ENCODE assay signal across 22 mouse cellular contexts in the genomic region with DNA sequence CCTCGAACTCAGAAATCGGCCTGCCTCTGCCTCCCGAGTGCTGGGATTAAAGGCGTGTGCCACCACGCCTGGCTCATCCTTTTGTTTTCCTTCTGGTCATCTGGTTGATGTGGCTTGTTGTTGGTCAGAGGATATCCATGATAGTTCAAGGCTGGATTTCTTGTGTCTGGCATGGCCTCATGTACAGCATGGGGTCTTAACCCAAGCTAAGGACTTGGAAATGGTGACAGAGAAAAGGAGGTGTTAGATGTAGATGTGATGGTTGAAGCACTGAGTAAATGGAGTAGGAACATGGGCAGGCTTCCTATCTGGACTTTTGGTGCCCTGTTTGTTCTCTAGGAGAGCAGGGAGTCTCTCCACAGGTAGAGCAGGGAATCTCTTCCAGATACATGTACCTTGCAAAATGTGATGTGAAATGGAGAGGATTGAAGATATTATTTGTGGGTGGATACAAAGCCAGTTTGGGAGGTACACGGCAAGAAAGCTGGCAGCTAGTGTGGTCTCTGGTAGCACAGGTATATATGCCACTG. TPM values are rescaled to one million over a fixed set of nuclear protein-coding genes. Genes with fewer than 3 reads are reported as not detected.
A peak's percentile ranks its signal among the peaks of the same experiment; 100 is the strongest.
DNase-seq lines count a peak whose midpoint lies in the region; ATAC-seq and TF ChIP-seq lines count a peak whose summit lies in the region.
"Had no signal": no experiment of that assay in that cellular context is flagged by ENCODE, and none has a peak within 500 bp of the region (broad histone marks: within the 10 kb centered on the region; RNA-seq: fewer than 3 reads in every experiment).

No protein-coding gene starts in this region.

- no peak overlapping the region for H3K9ac ChIP-seq in heart, embryonic 11.5 days (ENCODE audit: low read depth, low read length)
- no peak overlapping the region for H3K9ac ChIP-seq in liver, adult 2 months (ENCODE audit: low read depth, low read length)
- no peak overlapping the region for H3K9ac ChIP-seq in liver, embryonic 11.5 days (ENCODE audit: low read depth, low read length)
- H3K9ac ChIP-seq: limb, embryonic 15.5 days had no signal

- intact Hi-C loops in heart, postnatal 25 days (cut with DNase I) = loop anchor here (1.0 to 5.0 kb wide), 2 partner anchors 80 to 141 kb away; no protein-coding TSS in a partner anchor

- WGBS in heart, embryonic 11.5 days (ENCODE audit: insufficient replicate concordance) = 74% methylated on average over 6 of the region's 6 CpGs
- 78% methylated on average over 6 of the region's 6 CpGs for WGBS in liver, adult 2 months
- 72% methylated on average over 6 of the region's 6 CpGs for WGBS in liver, embryonic 11.5 days

- no peak for TF ChIP-seq POLR2A in liver, adult 2 months (IDR thresholded peaks at IDR 0.05; ENCODE audit: extremely low read depth, insufficient read depth, low read length)

- no peaks in the 10 kb centered on the region for H3K4me1 ChIP-seq in heart, embryonic 11.5 days (ENCODE audit: control insufficient read depth, insufficient read depth, low read length)
- no peaks in the 10 kb centered on the region for H3K4me1 ChIP-seq in liver, adult 2 months (ENCODE audit: control insufficient read depth, insufficient read depth, low read length)
- H3K4me1 ChIP-seq in liver, embryonic 11.5 days (replicated peaks; ENCODE audit: control insufficient read depth, insufficient read depth, low read length) = no peaks in the 10 kb centered on the region
- H3K4me1 ChIP-seq: limb, embryonic 15.5 days had no signal

- no peak overlapping the region for H3K4me3 ChIP-seq in heart, embryonic 11.5 days (ENCODE audit: low read depth, low read length)
- no peak overlapping the region for H3K4me3 ChIP-seq in liver, adult 2 months (ENCODE audit: insufficient read depth, low read depth, low read length)
- H3K4me3 ChIP-seq in liver, embryonic 11.5 days (ENCODE audit: low read depth, low read length) = no peak overlapping the region
- H3K4me3 ChIP-seq: limb, embryonic 15.5 days; myocyte had no signal

- peak; percentile 67 for ATAC-seq in heart, embryonic 11.5 days (replicated peaks; ENCODE audit: insufficient number of reproducible peaks, low FRiP score, low TSS enrichment)
- ATAC-seq in liver, embryonic 11.5 days (replicated peaks; ENCODE audit: low FRiP score) = no peak; the same call in 1 of the 2 replicates
- ATAC-seq in hematopoietic stem cell, adult 5-6 weeks (replicated peaks in 1 of 2; ENCODE audit: insufficient read depth in 1 of 2, low FRiP score in 2 of 2, low TSS enrichment in 1 of 2, low read depth in 1 of 2, poor library complexity in 2 of 2, severe bottlenecking in 2 of 2) = peak; percentile 32 to 56; a peak in 1 of 4 replicates
- ATAC-seq: forebrain, embryonic 14.5 days; Patski had no signal

- TF ChIP-seq CTCF in liver, adult 2 months (IDR thresholded peaks at IDR 0.05; ENCODE audit: low read depth, low read length) = no peak

- H3K79me2 ChIP-seq in liver, adult 2 months (ENCODE audit: control insufficient read depth, insufficient read depth, low read length) = no peaks in the 10 kb centered on the region

- no peak for DNase-seq in heart, postnatal 25 days (ENCODE audit: low spot score)
- peak; percentile 2 for DNase-seq in liver, adult 2 months (ENCODE audit: extremely low read depth, low read depth, low spot score)
- DNase-seq in liver, embryonic 11.5 days (ENCODE audit: low spot score) = no peak
- DNase-seq in skeletal muscle tissue, adult 2 months (ENCODE audit: low read depth, low spot score) = peak; percentile 3
- DNase-seq in natural killer cell, adult 2 months (ENCODE audit: low spot score in 2 of 2) = no peak
- no peak for DNase-seq in B cell, adult 2 months
- DNase-seq: adrenal gland, adult 2 months; gastrocnemius, postnatal 14 days; heart, postnatal 36 days; kidney, postnatal 25 days; lung, postnatal 14 days; right cerebral cortex, adult 18-20 months had no signal

- H3K27me3 ChIP-seq in heart, embryonic 11.5 days (ENCODE audit: control insufficient read depth, insufficient read depth, low read length) = no peaks in the 10 kb centered on the region
- no peaks in the 10 kb centered on the region; the same call in 1 of the 2 replicates for H3K27me3 ChIP-seq in liver, adult 2 months (ENCODE audit: control insufficient read depth, insufficient read depth, low read length)
- H3K27me3 ChIP-seq in liver, embryonic 11.5 days (replicated peaks; ENCODE audit: control insufficient read depth, insufficient read depth, low read length) = no peaks in the 10 kb centered on the region
- H3K27me3 ChIP-seq: limb, embryonic 15.5 days; Patski had no signal

- H3K27ac ChIP-seq in heart, embryonic 11.5 days (ENCODE audit: low read depth, low read length) = no peak overlapping the region
- no peak overlapping the region for H3K27ac ChIP-seq in liver, adult 2 months (replicated peaks; ENCODE audit: insufficient read depth, low read depth, low read length)
- no peak overlapping the region for H3K27ac ChIP-seq in liver, embryonic 11.5 days (ENCODE audit: low read depth, low read length)
- H3K27ac ChIP-seq: limb, embryonic 15.5 days had no signal

- peaks cover 5% of the 10 kb centered on the region for H3K9me3 ChIP-seq in heart, embryonic 11.5 days (replicated peaks; ENCODE audit: control insufficient read depth, low read length)
- peaks cover 8% of the 10 kb centered on the region for H3K9me3 ChIP-seq in liver, embryonic 11.5 days (ENCODE audit: control insufficient read depth, low read length)

- no peak overlapping the region for H3K4me2 ChIP-seq in heart, embryonic 11.5 days
- H3K4me2 ChIP-seq in liver, embryonic 11.5 days = no peak overlapping the region
- H3K4me2 ChIP-seq: limb, embryonic 15.5 days had no signal

- H3K36me3 ChIP-seq in heart, embryonic 11.5 days (ENCODE audit: control insufficient read depth, insufficient read depth, low read length) = no peaks in the 10 kb centered on the region
- no peaks in the 10 kb centered on the region for H3K36me3 ChIP-seq in liver, adult 2 months (ENCODE audit: control insufficient read depth, insufficient read depth, low read length)
- no peaks in the 10 kb centered on the region for H3K36me3 ChIP-seq in liver, embryonic 11.5 days (ENCODE audit: control insufficient read depth, insufficient read depth, low read length)
- H3K36me3 ChIP-seq: limb, embryonic 15.5 days had no signal

RNA-seq across cellular contexts. Expression of a gene that starts 46.3 kb away (rescaled TPM):
- polyA plus RNA-seq in heart, embryonic 11.5 days (2014; fragmentation: Nextera tagmentation; extraction: Ambion mirVana) = not detected in 2 replicates
- total RNA-seq in heart, postnatal 25 days (2021) = not detected
- not detected in 2 replicates for total RNA-seq in liver, adult 2 months (2014; rRNA removed)
- not detected in 2 replicates for polyA plus RNA-seq in liver, adult 2 months (2012; rRNA removed)
- not detected in 2 replicates for polyA plus RNA-seq in liver, embryonic 11.5 days (2014; fragmentation: Nextera tagmentation; extraction: Ambion mirVana)
- not detected in 2 replicates for total RNA-seq in hematopoietic stem cell, adult 5-6 weeks (2017)
- total RNA-seq: adrenal gland, adult 2 months; CH12.LX; gastrocnemius, postnatal 14 days; heart, postnatal 36 days; layer of hippocampus, postnatal 25 days had no signal
- polyA plus RNA-seq: adrenal gland, adult 2 months; cortical plate, adult 2 months; forebrain, embryonic 14.5 days; limb, embryonic 15.5 days; myocyte; Patski; urinary bladder, adult 2 months had no signal

RNA-seq across cellular contexts. Expression of a gene that starts 48.8 kb away (rescaled TPM):
- polyA plus RNA-seq in heart, embryonic 11.5 days (2014; fragmentation: Nextera tagmentation; extraction: Ambion mirVana) = not detected in 2 replicates
- not detected for total RNA-seq in heart, postnatal 25 days (2021)
- not detected in 2 replicates for total RNA-seq in liver, adult 2 months (2014; rRNA removed)
- polyA plus RNA-seq in liver, adult 2 months (2012; rRNA removed) = not detected in 2 replicates
- polyA plus RNA-seq in liver, embryonic 11.5 days (2014; fragmentation: Nextera tagmentation; extraction: Ambion mirVana) = not detected in 2 replicates
- total RNA-seq in hematopoietic stem cell, adult 5-6 weeks (2017) = not detected in 2 replicates
- total RNA-seq: adrenal gland, adult 2 months; CH12.LX; gastrocnemius, postnatal 14 days; heart, postnatal 36 days; layer of hippocampus, postnatal 25 days had no signal
- polyA plus RNA-seq: adrenal gland, adult 2 months; cortical plate, adult 2 months; forebrain, embryonic 14.5 days; limb, embryonic 15.5 days; myocyte; Patski; urinary bladder, adult 2 months had no signal

Comparison
In these comparisons a context has a peak if more than half of its experiments do, and no peak if none do; other contexts are left out.
1. DNase-seq: peak in liver, adult 2 months (single experiment) and skeletal muscle tissue, adult 2 months (single experiment); none in heart, postnatal 25 days (single experiment), liver, embryonic 11.5 days (single experiment), natural killer cell, adult 2 months (0 of 2) and B cell, adult 2 months (0 of 2).